Mouse (Mus musculus) bone marrow macrophage, adult 2 months (primary cell): Measurements from ENCODE around the gene Atad2b.

Source experiments
- CTCF ChIP-seq: IDR thresholded peaks from 2 replicates; pipeline ENCODE4 v1.5.1; 2012; ENCODE audit warnings: low read depth, mild to moderate bottlenecking, low read length, moderate library complexity
- POLR2A ChIP-seq: IDR thresholded peaks from 2 replicates; pipeline ENCODE4 v1.6.1; 2012; ENCODE audit warnings: mild to moderate bottlenecking, low read depth, low read length, borderline replicate concordance

GRCm38 (mm10) chr12:4914944-4915343 is 2.2 kb upstream of the Atad2b start:
- TF ChIP-seq POLR2A (no peak), CTCF (no peak)
